Mouse (Mus musculus): ENCODE results near the gene Kctd12b.
"Not testable (repeated sequence)": the region's sequence is repeated elsewhere in the genome, so short reads cannot be mapped to it uniquely, and the experiment has no call there.

Kctd12b gene

DNA sequence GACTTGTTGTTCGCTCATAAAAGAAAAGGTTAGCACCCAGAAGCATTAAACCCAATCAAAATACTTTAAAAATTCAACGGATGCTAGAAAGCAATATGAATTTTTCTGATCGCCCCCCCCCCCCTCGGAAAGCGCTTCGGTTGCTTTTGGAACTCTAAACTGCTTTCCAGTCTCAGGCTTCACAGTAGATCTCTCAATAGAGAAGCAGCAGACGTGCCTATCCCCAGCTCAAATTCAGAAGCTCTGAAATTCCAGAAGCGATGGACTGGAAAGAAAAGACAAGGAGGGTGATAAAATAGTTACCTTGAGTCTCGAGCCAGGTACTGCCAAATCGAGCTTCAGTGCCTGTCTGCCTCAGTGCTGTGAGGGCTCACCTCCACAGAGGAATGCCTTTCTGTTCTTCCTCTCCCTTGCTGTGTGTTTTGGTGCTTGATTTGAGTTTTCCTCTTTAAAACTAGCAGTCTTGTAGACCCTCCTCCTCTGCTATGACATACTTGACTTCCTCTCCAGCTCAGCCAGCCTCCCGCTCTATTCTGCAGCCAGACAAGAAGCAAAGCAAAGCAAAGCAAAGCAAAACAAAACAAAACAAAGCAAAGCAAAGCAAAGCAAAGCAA lies at the start of gene Kctd12b:
Kctd12b (minus strand) TSS at position 610 of the 614 bp plus-strand sequence.
- no peak for DNase-seq (ENCODE audit: extremely low read depth, low read depth)

DNA sequence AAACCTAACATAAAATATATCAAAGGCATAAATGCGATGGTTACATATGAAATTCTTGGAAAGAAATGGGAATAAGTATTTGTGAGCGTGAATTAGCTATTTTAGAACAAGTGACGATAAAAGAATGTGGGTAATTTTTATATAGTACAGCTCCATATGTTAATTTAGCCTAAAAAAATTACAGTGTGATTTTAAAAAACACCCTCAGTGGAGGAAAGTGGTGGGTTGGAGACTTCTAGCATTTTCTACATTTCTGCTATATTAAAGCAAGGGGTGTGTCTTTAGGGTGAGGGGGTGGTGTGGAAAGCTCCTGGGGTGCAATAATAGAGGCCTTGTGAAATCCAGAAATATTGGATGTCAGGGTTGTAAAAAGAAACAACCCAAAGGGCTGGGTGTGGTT lies 46.3 kb upstream of the Kctd12b start:
- DNase-seq (ENCODE audit: extremely low read depth, low read depth) = no peak

DNA sequence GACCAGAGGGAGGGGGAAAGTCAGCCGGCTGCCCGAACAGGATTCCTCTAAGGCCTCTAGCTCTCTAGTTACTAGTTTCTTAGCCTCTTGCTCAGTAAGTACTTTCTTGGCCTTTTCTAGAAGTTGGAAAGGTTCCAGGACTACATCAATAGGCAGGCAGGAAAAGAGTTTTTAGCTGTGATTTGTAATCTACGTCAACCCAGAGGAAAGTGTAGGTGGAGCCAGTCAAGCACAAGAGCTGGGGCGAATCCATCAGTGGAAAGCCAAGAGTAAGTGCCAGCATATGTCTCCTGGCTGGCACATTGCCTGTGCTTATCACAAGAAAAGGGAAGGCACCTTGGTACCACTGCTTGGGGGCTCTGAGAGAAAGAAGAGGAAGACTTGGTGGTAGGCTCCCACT lies 39.5 kb upstream of the Kctd12b start:
- no peak for DNase-seq (ENCODE audit: extremely low read depth, low read depth)

DNA sequence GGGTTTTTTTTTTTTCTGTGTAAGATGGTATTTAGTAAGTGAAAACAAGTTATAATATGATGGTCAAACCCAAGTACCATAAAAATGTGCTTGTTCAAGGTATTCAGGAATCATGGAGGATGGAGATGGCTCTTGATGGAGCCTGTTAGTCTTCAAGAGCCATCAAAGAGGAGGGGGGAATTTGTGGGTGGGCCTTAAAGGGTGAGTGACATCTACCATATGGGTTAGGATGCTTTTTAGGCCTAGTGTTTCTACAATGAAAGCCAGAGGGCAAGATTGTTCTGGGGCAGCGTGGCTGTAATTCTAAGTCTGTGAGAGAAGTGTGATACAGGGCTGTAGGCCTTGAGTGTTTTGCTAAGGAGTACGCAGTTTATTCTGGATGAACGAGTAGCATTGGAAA lies 28.2 kb upstream of the Kctd12b start:
- DNase-seq (ENCODE audit: extremely low read depth, low read depth) = peak; percentile 56

DNA sequence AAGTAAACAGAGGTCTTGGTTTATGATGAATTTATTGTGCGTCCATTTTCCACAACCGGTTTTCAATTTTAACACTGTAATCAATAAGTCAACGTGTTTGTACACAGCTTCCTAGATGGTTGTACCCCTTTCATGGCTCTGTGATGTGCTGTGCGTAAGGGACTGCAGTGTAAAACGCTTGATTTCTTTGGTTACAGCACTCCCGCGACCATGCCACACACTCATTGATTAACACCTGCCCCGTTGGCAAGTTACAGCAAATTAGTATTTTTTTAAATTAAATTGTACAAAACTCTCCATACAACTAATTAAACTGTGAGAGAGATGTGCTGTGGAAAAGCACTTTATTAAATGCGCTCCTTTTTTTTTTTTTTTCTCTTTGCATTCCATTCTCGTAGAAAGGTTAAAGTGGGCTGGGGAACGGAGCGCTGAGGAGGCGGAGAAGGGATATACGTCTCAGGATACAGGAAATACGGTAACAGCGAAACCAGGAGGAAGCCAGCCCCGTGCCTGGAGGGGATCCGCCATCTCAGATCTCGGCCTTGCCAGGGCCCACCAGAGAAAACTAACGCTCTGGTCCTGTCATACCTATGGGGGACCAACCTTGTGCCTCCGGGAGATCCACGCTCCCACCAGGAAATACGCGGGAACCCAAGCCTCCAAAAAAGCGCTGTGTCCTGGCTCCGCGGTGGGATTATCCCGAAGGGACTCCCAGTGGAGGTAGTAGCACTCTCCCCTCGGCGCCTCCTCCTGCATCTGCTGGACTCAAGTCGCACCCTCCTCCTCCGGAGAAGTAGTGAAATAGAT lies 27.1 kb upstream of the Kctd12b start, which contains the start of gene Nbdy:
Nbdy (plus strand) TSS at position 481 of the 807 bp plus-strand sequence.
- peak; percentile 72 for DNase-seq (ENCODE audit: extremely low read depth, low read depth)

DNA sequence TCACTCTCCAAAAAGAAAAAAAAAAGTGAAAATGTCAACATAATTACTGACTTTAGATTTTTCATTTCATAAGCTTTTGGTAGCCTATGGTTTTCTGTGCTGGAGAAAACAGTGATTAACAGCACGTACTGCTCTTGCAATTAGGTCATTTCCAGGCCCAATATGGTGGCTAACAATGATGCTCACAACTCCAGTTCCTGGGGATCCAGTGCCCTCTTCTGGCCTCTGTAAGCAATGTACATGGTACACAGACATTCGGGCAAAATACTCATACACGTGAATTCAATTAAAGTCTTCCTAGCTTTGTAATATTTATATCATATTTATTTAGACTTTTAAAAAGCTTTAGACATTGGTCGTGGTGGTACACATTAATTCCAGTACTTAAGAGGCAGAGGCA lies 23.4 kb upstream of the Kctd12b start:
- peak; percentile 57 for DNase-seq (ENCODE audit: extremely low read depth, low read depth)

DNA sequence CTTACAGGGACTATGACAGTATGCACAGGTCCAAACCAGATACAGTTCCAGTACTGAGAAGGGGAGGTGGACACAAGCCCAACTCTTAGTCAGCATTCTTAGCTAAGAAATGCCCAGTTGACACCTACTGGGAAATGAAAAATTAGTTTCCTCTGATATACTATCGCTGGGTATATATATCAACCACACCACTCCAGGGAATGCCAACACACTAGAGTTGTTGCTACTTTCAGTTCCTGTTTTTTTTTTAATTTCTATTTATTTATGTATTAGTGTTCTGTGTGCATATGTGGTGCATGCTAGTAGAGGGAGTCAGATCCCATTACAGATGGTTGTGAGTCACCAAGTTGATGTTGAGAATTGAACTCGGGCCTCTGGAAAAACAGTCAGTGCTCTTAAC lies 20.5 kb upstream of the Kctd12b start:
- no peak for DNase-seq (ENCODE audit: extremely low read depth, low read depth)

DNA sequence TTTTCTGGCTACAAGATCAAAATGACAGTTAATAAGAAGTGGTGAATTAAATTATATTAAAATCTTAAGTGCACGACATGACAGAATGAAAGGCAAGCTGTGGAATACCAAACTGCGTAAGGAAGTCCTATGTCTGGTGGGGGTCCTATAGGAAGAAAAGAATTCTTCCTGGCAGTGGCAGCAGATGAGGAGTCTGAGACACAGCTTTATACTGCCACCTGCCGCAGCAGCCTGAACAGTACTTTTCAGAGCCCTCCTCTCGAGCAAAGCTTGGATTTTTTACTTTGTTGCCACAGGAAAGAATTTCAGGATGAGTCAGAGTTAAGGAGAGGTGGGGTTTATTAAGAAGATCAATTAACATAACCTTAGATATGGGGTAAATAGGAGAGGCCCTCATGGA lies 11.5 kb upstream of the Kctd12b start:
- no peak for DNase-seq (ENCODE audit: extremely low read depth, low read depth)

DNA sequence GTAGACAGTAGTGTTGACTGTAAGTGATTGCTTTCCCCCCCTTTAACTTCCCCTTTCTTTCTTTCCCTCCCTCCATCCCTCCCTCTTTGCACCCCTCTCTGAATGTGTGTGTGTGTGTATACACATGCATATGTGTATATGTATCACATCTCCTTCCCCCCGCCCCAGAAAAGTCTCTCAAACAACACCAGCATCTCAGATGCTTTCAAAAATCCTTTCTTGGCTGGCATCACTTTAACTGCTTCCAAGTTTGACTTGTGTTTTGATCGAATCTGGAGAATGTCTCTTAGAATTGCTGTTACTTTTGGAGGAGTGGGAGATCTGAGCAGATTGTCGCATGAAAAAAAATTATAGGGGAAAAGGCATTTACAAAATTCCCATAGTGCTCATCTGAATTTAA lies 4.3 kb upstream of the Kctd12b start:
- DNase-seq (ENCODE audit: extremely low read depth, low read depth) = no peak

DNA sequence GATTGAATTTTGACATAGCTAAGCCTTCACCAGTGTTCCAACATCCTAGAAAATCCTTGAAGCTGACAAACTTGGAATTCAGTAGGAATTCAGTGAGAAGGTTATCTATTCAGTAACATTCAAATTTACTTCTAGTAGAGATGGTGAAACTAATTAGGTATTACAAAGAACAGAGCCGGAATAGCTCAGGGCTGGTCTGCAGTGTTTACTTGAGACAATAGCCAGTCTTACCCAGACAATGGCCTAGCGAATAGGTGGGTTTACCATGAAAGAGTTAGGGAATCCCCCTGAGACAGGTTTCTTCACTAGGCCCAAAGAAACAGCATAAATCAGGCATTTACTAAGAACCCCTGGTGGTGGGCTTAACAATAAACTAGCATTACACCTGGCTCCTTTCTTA lies 28.0 kb downstream of the Kctd12b start:
- DNase-seq (ENCODE audit: extremely low read depth, low read depth) = not testable (repeated sequence)

DNA sequence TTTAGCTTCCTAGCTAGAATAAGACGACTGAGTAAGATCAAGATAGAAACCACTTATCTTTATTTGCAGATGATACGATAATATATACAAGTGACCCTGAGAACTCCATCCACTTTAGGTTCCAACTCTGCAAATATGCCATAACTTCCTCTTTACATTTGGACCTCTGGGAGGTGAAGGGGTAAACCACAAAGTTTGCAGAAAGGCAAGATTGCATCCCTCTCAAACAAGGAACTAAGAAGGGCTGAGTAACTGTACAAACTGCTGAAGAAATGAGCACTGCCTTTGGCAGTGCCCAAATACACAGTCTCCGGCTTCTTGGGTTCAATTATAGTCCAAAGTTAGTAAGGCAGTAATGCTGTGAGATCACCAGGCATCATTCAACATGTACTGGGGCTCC lies 31.3 kb downstream of the Kctd12b start:
- DNase-seq (ENCODE audit: extremely low read depth, low read depth) = peak; percentile 33

DNA sequence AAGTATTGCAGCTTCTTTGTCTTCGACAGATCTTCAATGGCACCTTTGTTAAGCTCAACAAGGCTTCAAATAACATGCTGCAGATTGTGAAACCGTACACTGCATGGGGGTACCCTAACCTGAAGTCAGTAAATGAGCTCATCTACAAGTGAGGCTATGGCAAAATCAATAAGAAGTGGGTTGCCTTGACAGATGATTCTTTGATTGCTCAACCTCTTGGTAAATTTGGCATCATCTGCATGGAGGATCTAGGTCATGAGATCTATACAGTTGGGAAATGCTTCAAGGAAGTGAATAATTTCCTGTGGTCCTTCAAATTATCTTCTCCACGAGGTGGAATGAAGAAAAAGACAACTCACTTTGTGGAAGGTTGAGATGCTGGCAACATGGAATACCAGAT lies 39.2 kb downstream of the Kctd12b start:
- no peak for DNase-seq (ENCODE audit: extremely low read depth, low read depth)

DNA sequence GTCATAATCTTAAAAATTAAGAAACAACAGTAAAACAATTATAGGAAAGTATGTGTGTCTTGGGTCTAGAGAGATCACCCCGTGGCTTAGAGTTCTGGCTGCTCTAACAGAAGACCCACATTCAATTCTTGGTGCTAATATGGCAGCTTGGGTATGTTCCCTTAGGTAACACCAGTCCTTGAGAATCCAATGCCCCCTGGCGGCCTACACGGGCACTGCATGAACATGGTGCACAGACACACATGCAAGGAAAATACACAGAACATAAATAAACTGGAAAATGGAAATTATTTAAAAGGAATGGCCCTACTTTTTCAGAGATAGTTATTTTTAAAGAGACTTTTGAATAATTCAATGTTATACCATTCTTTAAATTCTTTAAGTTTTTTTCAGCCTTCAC lies 55.6 kb downstream of the Kctd12b start:
- peak; percentile 18 for DNase-seq (ENCODE audit: extremely low read depth, low read depth)

DNA sequence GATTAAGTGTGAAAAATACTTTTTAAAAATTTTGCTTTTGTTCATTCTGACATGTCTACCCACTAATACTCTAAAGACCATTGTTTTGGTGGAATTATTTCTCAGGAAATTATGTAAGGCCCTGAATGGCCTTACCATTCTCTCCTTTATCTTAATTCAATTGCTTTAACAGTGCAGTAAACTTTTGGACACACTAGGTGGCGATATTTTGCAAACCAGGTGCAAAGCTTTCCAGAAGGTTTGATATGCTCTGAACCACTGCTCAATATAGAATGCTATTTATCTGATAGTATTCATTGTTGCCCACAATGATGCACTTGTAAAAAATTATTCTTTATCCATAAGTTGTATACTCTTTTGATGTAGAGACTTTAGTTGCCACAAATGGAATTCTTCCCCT lies 59.9 kb downstream of the Kctd12b start:
- DNase-seq (ENCODE audit: extremely low read depth, low read depth) = peak; percentile 8

Measured in MEL-GATA-1-ER (cell line).